Mouse (Mus musculus) T-helper 1 cell (primary cell): ENCODE results near the gene Bpifb2.

Source experiments
- in situ Hi-C: fragments of 300-600 bp; cut with MboI, MseI; formaldehyde crosslinking; loops from one replicate; pipeline ENCODE4 v1.15.1; 2025; ENCODE audit warnings: high pct_unique_total_duplicates

Gene Bpifb2

DNA sequence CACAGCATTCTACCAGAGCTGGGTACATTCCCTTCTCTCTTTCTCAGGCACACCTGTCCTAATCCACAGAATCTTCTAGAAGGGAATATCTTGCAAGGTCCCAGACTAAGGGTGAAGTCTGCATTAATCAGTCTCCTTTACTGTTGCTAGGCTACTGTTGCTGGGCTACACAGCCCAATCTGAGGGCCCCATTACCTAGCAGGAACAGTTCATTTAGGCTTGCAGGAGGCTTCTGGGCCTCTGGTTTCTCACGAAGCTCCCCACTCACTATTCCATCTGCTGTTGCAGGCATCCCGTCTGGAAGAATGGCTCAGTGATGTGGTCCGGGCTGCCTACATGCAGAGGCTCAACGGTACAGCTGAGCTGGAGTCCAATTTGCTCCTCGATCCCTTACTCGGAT, 56.3 kb downstream of the Bpifb2 start:
- in situ Hi-C loops, result loop anchor here (10.0 kb wide), 1 partner anchor 1404 kb away; no protein-coding TSS in a partner anchor

DNA sequence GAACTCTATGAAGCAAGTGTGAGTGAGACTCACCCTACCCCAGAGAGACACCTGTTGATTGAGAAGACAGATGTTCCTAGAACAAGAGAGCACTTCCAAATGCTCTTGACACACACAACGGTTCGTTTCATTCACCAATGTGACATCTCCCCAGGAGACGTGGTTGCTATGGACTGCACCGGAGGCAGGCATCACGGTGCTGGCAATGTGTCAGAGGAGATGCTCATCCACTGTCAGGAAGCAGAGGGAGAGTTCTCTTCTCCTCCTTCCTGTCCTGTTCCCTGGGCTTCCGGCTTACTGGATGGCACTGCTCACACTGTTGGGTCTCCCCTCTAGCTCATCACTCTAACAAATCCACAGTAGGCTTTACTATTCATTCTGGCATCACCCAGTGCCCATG, 58.5 kb downstream of the Bpifb2 start:
- in situ Hi-C loops, result loop anchor here (10.0 kb wide), 1 partner anchor 1401 kb away; no protein-coding TSS in a partner anchor

DNA sequence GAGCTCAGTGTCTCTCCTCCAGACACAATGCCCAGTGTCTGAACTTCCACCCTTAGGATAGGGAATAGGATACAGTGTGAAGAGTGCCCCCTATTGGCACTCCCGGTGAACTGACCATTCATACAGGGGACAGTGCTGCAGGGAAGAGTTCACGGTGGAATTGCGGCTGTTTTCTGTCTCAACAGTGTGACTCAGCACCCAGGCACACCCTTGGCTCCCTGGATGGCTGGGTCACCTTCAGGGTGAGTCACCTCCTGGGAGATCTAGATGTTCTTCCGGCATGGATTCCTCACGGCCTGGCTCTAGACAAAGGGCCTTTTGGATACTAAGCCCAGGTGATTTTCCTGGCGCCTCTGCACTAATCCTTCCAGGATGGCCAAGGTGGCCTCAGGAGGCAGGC, 60.5 kb downstream of the Bpifb2 start:
- in situ Hi-C loops, result loop anchor here (10.0 kb wide), 1 partner anchor 1399 kb away; no protein-coding TSS in a partner anchor

DNA sequence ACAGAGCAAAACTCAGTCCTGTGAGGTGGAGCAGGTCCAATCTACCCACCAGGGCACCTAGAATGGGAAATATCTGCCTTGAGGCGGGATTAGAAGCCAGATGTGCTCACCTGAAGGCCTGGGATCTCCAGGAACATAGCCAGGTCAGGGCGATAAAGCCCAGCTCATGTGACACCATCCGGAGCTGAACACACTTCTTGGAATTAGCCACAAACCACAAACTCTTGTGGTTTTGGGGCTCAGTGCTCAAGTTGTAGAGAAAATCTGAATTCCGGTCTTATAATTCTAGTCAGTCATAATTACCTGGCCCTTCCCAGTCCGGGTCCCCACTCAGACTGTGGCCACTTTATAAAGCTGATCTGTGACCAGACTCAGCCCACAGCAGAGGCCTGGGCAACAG, 63.0 kb downstream of the Bpifb2 start, which contains the start of gene Bpifb4:
TSS of gene Bpifb4 (plus strand) at position 370 of the 400 bp plus-strand sequence.
- in situ Hi-C loops, result loop anchor here (10.0 kb wide), 1 partner anchor 1397 kb away; no protein-coding TSS in a partner anchor

DNA sequence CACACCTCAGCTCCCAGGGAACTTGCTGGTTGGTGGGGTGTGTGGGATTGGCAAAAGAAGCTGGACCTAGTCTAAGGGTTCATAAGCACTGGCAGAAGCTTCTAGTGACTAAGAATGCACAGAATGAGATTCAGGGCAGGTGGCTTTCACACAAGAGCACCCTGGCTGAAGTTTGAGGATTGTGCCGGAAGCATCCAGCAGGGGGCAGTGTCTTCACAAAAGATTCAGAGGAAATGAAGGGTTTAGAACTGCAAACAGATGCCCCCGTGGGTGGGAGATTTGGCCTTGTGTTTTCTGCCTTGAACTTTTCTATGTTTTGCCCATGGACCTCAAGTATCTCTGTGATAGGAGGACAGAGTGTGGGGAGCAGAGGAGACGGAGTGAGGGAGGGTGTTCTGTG, 68.7 kb downstream of the Bpifb2 start:
- in situ Hi-C loops, result no loop called here

DNA sequence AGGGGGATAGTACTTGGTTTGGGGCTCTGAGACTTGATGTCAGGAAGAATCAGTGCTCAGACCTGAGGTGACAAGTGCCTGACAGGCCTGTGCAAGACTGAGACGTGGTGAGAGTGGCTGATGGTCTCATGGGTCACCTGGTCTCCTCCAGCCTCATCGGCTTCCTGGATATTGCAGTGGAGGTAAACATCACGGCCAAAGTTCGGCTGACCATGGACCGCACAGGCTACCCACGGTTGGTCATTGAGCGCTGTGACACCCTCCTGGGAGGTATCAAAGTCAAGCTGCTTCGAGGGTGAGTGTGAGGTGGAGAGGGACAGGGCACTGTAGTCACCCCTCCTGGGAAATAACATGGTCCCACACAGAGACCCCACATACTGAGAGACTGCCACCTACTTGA, 69.7 kb downstream of the Bpifb2 start:
- in situ Hi-C loops, result no loop called here
